Mouse (Mus musculus): Measurements from ENCODE around the gene Sorcs2. TPM values are rescaled to one million over a fixed set of nuclear protein-coding genes. Genes with fewer than 3 reads are reported as not detected.
A peak's percentile ranks its signal among the peaks of the same experiment; 100 is the strongest.

Sorcs2 gene
- polyA plus RNA-seq, 1 experiment = 2.5 TPM

DNA sequence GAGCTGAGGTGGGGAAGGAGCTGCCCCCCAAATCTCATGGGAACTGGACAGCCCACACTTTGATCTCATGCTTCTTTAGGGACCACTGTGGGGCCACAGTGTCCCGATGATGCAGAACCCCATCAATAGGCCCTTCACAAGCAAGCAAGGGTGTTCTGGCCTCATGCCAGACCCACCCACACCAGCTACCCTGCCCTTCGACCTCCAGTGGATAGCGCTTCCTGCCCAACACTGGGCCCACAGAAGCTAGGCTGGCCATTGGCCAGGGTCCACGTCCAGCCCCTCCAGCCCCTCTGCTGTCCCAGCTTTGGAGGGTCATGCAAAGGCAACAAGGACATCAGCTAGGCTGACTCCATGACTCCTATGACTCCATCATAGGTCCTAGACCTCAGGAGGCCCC, 99.9 kb downstream of the Sorcs2 start:
- WGBS = 81% methylated on average over 4 of the region's 4 CpGs
- Histone ChIP-seq H3K4me3 (replicated peaks; ENCODE audit: control insufficient read depth, low read depth, low read length) (no peak overlapping the region), H3K4me1 (ENCODE audit: control insufficient read depth, insufficient read depth, low read length) (no peaks in the 10 kb centered on the region), H3K27ac (ENCODE audit: control insufficient read depth, insufficient read depth, low read depth, low read length, poor library complexity) (no peak overlapping the region)
- TF ChIP-seq CTCF (IDR thresholded peaks at IDR 0.05; ENCODE audit: control insufficient read depth, insufficient read depth, low read length) (no peak), POLR2A (IDR thresholded peaks at IDR 0.05; ENCODE audit: borderline replicate concordance, control insufficient read depth, low read depth, low read length) (no peak)

- Histone ChIP-seq H3K4me3 (replicated peaks; ENCODE audit: control insufficient read depth, low read depth, low read length) (no peak overlapping the region), H3K27ac (ENCODE audit: control insufficient read depth, insufficient read depth, low read depth, low read length, poor library complexity) (no peak overlapping the region), H3K4me1 (ENCODE audit: control insufficient read depth, insufficient read depth, low read length) (no peaks in the 10 kb centered on the region)
- no peak for TF ChIP-seq CTCF (IDR thresholded peaks at IDR 0.05; ENCODE audit: control insufficient read depth, insufficient read depth, low read length)
- no peak for TF ChIP-seq POLR2A (IDR thresholded peaks at IDR 0.05; ENCODE audit: borderline replicate concordance, control insufficient read depth, low read depth, low read length)
- 64% methylated on average over 4 of the region's 4 CpGs for WGBS
Measured at GRCm38 (mm10) chr5:36297246-36297645, 100.7 kb downstream of the Sorcs2 start.

GRCm38 (mm10) chr5:36293109-36293900, 104.6 kb downstream of the Sorcs2 start:
- WGBS = 66% methylated on average over 11 of the region's 11 CpGs
- no peaks in the 10 kb centered on the region for H3K4me1 ChIP-seq (ENCODE audit: control insufficient read depth, insufficient read depth, low read length)
- H3K4me3 ChIP-seq (replicated peaks; ENCODE audit: control insufficient read depth, low read depth, low read length) = no peak overlapping the region
- H3K27ac ChIP-seq (ENCODE audit: control insufficient read depth, insufficient read depth, low read depth, low read length, poor library complexity) = no peak overlapping the region
- no peak for TF ChIP-seq CTCF (IDR thresholded peaks at IDR 0.05; ENCODE audit: control insufficient read depth, insufficient read depth, low read length)
- TF ChIP-seq POLR2A (IDR thresholded peaks at IDR 0.05; ENCODE audit: borderline replicate concordance, control insufficient read depth, low read depth, low read length) = no peak

GRCm38 (mm10) chr5:36292321-36292720, 105.6 kb downstream of the Sorcs2 start:
- no peak overlapping the region for H3K4me3 ChIP-seq (replicated peaks; ENCODE audit: control insufficient read depth, low read depth, low read length)
- 83% methylated on average over 9 of the region's 9 CpGs for WGBS
- no peak for TF ChIP-seq CTCF (IDR thresholded peaks at IDR 0.05; ENCODE audit: control insufficient read depth, insufficient read depth, low read length)
- TF ChIP-seq POLR2A (IDR thresholded peaks at IDR 0.05; ENCODE audit: borderline replicate concordance, control insufficient read depth, low read depth, low read length) = no peak
- no peak overlapping the region for H3K27ac ChIP-seq (ENCODE audit: control insufficient read depth, insufficient read depth, low read depth, low read length, poor library complexity)
- H3K4me1 ChIP-seq (ENCODE audit: control insufficient read depth, insufficient read depth, low read length) = no peaks in the 10 kb centered on the region

DNA sequence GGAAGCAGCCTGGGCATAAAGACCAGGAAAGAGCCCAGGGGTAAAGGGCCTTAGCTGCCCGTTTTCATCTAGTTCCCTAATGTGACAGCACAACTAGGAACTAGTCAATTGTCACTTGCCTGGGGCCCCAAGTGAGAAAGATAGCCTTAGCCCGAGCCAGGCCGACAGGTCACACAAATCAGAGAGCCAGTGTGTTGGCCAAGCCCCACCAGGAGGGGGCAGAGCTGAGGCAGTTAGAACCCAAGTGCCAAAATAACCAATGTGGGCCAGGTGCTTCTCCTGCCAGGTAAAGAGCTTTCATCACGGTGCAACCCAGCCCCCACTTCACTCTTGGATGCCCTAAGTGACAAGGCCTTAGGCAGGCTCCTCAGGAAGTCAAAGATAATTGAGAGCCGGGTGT, 106.7 kb downstream of the Sorcs2 start:
- Histone ChIP-seq H3K4me1 (ENCODE audit: control insufficient read depth, insufficient read depth, low read length) (no peaks in the 10 kb centered on the region), H3K27ac (ENCODE audit: control insufficient read depth, insufficient read depth, low read depth, low read length, poor library complexity) (no peak overlapping the region), H3K4me3 (replicated peaks; ENCODE audit: control insufficient read depth, low read depth, low read length) (no peak overlapping the region)
- 32% methylated on average over 5 of the region's 5 CpGs for WGBS
- TF ChIP-seq POLR2A (IDR thresholded peaks at IDR 0.05; ENCODE audit: borderline replicate concordance, control insufficient read depth, low read depth, low read length) (no peak), CTCF (IDR thresholded peaks at IDR 0.05; ENCODE audit: control insufficient read depth, insufficient read depth, low read length) (peak; percentile 61)

- no peak overlapping the region for H3K4me3 ChIP-seq (replicated peaks; ENCODE audit: control insufficient read depth, low read depth, low read length)
- 10% methylated on average over 10 of the region's 10 CpGs for WGBS
- H3K4me1 ChIP-seq (ENCODE audit: control insufficient read depth, insufficient read depth, low read length) = no peaks in the 10 kb centered on the region
- no peak overlapping the region for H3K27ac ChIP-seq (ENCODE audit: control insufficient read depth, insufficient read depth, low read depth, low read length, poor library complexity)
- TF ChIP-seq POLR2A (IDR thresholded peaks at IDR 0.05; ENCODE audit: borderline replicate concordance, control insufficient read depth, low read depth, low read length) (no peak), CTCF (IDR thresholded peaks at IDR 0.05; ENCODE audit: control insufficient read depth, insufficient read depth, low read length) (no peak)
Measured at GRCm38 (mm10) chr5:36285405-36285804, 112.5 kb downstream of the Sorcs2 start.

DNA sequence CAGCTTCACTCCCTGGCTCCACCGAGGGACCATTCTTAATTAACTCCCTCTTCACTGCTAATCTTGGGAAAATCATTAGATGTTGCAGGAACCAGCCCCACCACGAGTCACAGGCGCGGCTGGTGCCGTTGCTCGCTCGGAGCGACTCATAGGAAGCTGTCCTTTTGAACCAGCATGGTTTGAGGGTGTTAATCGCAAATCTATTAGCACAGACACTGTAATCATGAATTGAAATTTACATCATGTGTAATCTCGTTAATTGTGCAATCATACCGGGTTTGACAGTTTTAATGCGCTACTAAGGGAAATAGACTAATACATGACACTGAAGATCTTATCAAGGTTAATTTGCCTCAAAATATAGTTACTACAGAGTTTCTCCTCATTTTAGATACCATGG, 118.0 kb downstream of the Sorcs2 start:
- no peak overlapping the region for H3K27ac ChIP-seq (ENCODE audit: control insufficient read depth, insufficient read depth, low read depth, low read length, poor library complexity)
- no peak overlapping the region for H3K4me3 ChIP-seq (replicated peaks; ENCODE audit: control insufficient read depth, low read depth, low read length)
- TF ChIP-seq POLR2A (IDR thresholded peaks at IDR 0.05; ENCODE audit: borderline replicate concordance, control insufficient read depth, low read depth, low read length) (no peak), CTCF (IDR thresholded peaks at IDR 0.05; ENCODE audit: control insufficient read depth, insufficient read depth, low read length) (no peak)
- H3K4me1 ChIP-seq (ENCODE audit: control insufficient read depth, insufficient read depth, low read length) = no peaks in the 10 kb centered on the region
- 34% methylated on average over 12 of the region's 12 CpGs for WGBS

GRCm38 (mm10) chr5:36274684-36275394, 123.1 kb downstream of the Sorcs2 start:
- 76% methylated on average over 6 of the region's 6 CpGs for whole genome bisulfite sequencing
- Histone ChIP-seq H3K27ac (ENCODE audit: control insufficient read depth, insufficient read depth, low read depth, low read length, poor library complexity) (no peak overlapping the region), H3K4me1 (ENCODE audit: control insufficient read depth, insufficient read depth, low read length) (no peaks in the 10 kb centered on the region), H3K4me3 (replicated peaks; ENCODE audit: control insufficient read depth, low read depth, low read length) (no peak overlapping the region)
- TF ChIP-seq CTCF (IDR thresholded peaks at IDR 0.05; ENCODE audit: control insufficient read depth, insufficient read depth, low read length) (no peak), POLR2A (IDR thresholded peaks at IDR 0.05; ENCODE audit: borderline replicate concordance, control insufficient read depth, low read depth, low read length) (no peak)
